Mouse (Mus musculus) lung, postnatal 0 days (tissue): Measurements from ENCODE around the gene Nabp2.

Experiments used
- CTCF ChIP-seq: IDR thresholded peaks from 2 replicates; pipeline ENCODE4 v1.5.1; 2016; ENCODE audit warnings: antibody characterized with exemption, mild to moderate bottlenecking
- EP300 ChIP-seq: IDR thresholded peaks from 2 replicates; pipeline ENCODE4 v1.6.1; 2016; ENCODE audit warnings: antibody characterized with exemption, mild to moderate bottlenecking, control low read depth

DNA sequence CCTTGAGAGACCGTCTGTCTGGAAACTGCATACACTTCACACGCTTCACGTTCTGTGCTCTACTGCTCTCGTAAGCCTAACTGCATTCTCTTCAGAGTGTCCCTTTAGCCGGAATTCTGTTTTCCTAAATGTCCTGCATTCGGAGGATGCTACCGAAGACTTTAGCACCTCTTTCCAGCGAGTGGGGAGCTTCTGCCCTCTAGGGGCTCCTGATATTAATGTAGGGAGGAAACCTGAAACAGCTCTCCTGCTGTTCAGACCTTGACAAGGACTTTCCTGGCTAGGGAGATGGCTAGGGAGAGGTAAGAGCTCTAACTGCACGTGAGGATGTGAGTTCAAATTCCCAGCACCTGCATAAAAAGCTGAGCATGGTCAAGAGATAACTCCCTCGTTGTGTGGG, 29.1 kb upstream of the Nabp2 start:
- TF ChIP-seq CTCF (peak; percentile 69), EP300 (no peak)
